Mouse (Mus musculus) layer of hippocampus, postnatal 10 days (tissue): Measurements from ENCODE around the gene Ybx2. TPM values are rescaled to one million over a fixed set of nuclear protein-coding genes. Genes with fewer than 3 reads are reported as not detected.

Experiments used
- DNase-seq, 2 experiments: peaks; one replicate each; pipeline ENCODE4 v3.0.0; 2021; ENCODE audit warnings: low spot score in 2 of 2
- total RNA-seq, 2 experiments: library from RNA; stranded (reverse); gene quantifications; 2 replicates each; pipeline ENCODE4 v1.2.3; 2021

Gene Ybx2
- total RNA-seq, 2 experiments from 2014 or later, result 9.2 to 9.5 TPM

GRCm38 (mm10) chr11:69956218-69956617, 20.6 kb downstream of the Ybx2 start:
- DNase-seq, result no peak

- no peak for DNase-seq
These were observed 25.0 kb downstream of the Ybx2 start for GRCm38 (mm10) chr11:69960616-69961015.

- DNase-seq, result no peak
These were observed 26.2 kb downstream of the Ybx2 start for GRCm38 (mm10) chr11:69961841-69962240.

GRCm38 (mm10) chr11:69964650-69965270, 29.2 kb downstream of the Ybx2 start, which contains the start of gene Cldn7:
Gene Cldn7 (plus strand): TSS chr11:69964779.
- DNase-seq, result no peak

GRCm38 (mm10) chr11:69965271-69966005, 29.8 kb downstream of the Ybx2 start:
- no peak for DNase-seq

- DNase-seq, result no peak
These were observed 30.6 kb downstream of the Ybx2 start for GRCm38 (mm10) chr11:69966006-69966859.

- DNase-seq, result no peak
These were observed 31.4 kb downstream of the Ybx2 start for GRCm38 (mm10) chr11:69966860-69967517.

- no peak for DNase-seq
These were observed 33.2 kb downstream of the Ybx2 start for GRCm38 (mm10) chr11:69968793-69969192.

- no peak for DNase-seq
These were observed 34.6 kb downstream of the Ybx2 start for GRCm38 (mm10) chr11:69970222-69970621.

GRCm38 (mm10) chr11:69970775-69971174, 35.2 kb downstream of the Ybx2 start:
- DNase-seq, result no peak

GRCm38 (mm10) chr11:69974907-69975306, 39.3 kb downstream of the Ybx2 start:
- DNase-seq, result no peak

GRCm38 (mm10) chr11:69976271-69976670, 40.7 kb downstream of the Ybx2 start:
- no peak for DNase-seq

- DNase-seq, result no peak
These were observed 44.2 kb downstream of the Ybx2 start for GRCm38 (mm10) chr11:69979827-69980195.

GRCm38 (mm10) chr11:69980196-69981140, 44.9 kb downstream of the Ybx2 start:
- DNase-seq, result peak; percentile 99 to 100

GRCm38 (mm10) chr11:69981141-69981762, 45.7 kb downstream of the Ybx2 start, which contains the start of gene Ctdnep1:
Gene Ctdnep1 (plus strand): TSS chr11:69981156.
- DNase-seq, result no peak

- no peak for DNase-seq
These were observed 46.6 kb downstream of the Ybx2 start, which contains the start of gene Elp5 for GRCm38 (mm10) chr11:69982225-69982624. Gene Elp5 (minus strand): TSS chr11:69982517.

- no peak for DNase-seq
These were observed 47.3 kb downstream of the Ybx2 start for GRCm38 (mm10) chr11:69982877-69983276.

- no peak for DNase-seq
These were observed 47.8 kb downstream of the Ybx2 start for GRCm38 (mm10) chr11:69983377-69983776.

GRCm38 (mm10) chr11:69984431-69984830, 48.8 kb downstream of the Ybx2 start:
- no peak for DNase-seq

- DNase-seq, result no peak
These were observed 54.4 kb downstream of the Ybx2 start for GRCm38 (mm10) chr11:69989949-69990348.
